Mouse (Mus musculus) left cerebral cortex, adult 2 months (tissue): ENCODE data around the gene Slc26a1. TPM values are rescaled to one million over a fixed set of nuclear protein-coding genes. Genes with fewer than 3 reads are reported as not detected.

Experiments
- DNase-seq, 2 experiments: peaks; one replicate each; pipeline ENCODE4 v3.0.0; 2021 to 2022; ENCODE audit warnings: low spot score in 2 of 2, mixed read lengths in 1 of 2; ENCODE audit errors: extremely low spot score in 1 of 2
- H3K27ac ChIP-seq: fragments of 200-600 bp; 2 replicates; pipeline ENCODE4 v1.8.1; 2022
- H3K4me3 ChIP-seq: fragments of 200-600 bp; 2 replicates; pipeline ENCODE4 v1.8.1; 2022
- CTCF ChIP-seq: fragments of 200-600 bp; IDR thresholded peaks from 2 replicates; pipeline ENCODE4 v1.8.1; 2022; ENCODE audit warnings: antibody characterized with exemption, mild to moderate bottlenecking, moderate library complexity
- intact Hi-C: fragments of 180-260 bp; cut with DNase I; formaldehyde crosslinking; loops from one replicate; pipeline ENCODE4 v1.15.1; 2025
- long read RNA-seq, 2 experiments: library from polyadenylated mRNA; stranded (forward); transcript quantifications; one replicate each; pipeline ENCODE4 v2.0.0; 2021; ENCODE audit warnings: borderline mapping rate in 2 of 2
- total RNA-seq, 2 experiments: library from RNA; stranded (reverse); gene quantifications; 2 replicates each; pipeline ENCODE4 v1.2.3; 2021

The Slc26a1 gene
- total RNA-seq = 1 to 10 TPM in 1 of 2 experiments, under 1 TPM in 1; 0.89 to 1.4 TPM
- long read RNA-seq, experiment 1, partial matches to known transcripts = 0 of 3 reads
- long read RNA-seq, experiment 1, other reads (novel, unspliced or antisense) = 2 of 3 reads
- long read RNA-seq, experiment 2, partial matches to known transcripts = 0 of 2 reads
- long read RNA-seq, experiment 2, other reads (novel, unspliced or antisense) = 2 of 2 reads

DNA sequence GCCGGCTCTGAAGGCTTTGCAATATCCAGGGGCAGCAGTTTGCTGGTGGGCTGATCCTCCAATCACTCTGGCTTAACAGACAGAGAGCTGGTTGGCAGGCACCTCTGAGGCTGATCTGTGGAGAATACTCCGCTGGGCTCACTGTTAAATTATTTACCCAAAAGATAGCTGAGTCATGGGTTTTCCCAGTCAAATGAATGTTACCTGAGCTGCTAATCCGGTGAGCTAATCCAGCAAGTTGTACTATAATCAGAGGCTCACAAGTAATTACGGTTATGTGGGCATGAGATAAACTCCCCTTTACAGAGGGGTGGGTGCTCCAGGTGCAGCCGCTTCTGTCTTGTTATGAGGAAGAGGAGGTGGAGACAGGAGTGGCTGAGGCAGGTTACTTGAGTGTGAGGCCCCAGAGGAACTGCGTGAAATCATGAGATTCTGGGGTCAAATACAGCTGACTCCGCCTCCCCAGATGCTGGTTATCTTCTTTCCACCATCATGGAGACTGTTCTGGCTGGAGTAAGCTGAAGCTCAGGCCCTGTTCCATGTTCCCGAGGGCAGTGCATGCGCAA lies at the start of gene Slc26a1:
Slc26a1 (minus strand) TSS at position 319 of the 566 bp plus-strand sequence.
- TF ChIP-seq CTCF = no peak
- H3K27ac ChIP-seq = no peak within 1 kb of the TSS
- intact Hi-C loops = no loop called here
- no peak within 1 kb of the TSS for H3K4me3 ChIP-seq
- DNase-seq = no peak

DNA sequence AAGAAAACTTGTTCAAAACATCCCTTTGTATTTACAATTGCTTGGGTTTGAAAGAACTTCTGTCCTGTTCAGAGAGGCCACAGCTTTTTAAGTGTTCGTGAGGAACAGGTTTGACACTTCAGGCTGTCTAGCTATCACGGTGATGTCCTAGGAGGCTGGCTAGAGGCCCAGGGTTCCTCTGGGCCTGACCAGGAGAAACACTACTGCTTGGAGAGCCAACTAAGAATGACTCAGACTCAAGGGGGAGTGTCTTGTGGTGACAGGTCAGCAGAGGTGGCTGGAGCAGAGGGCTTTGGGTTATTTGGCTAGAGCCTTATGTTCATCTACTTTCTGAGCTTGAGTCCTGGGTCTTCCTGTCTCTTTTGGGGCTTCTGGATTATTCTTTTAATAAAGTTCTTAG lies 48.6 kb upstream of the Slc26a1 start:
- intact Hi-C loops = no loop called here
- TF ChIP-seq CTCF = no peak

DNA sequence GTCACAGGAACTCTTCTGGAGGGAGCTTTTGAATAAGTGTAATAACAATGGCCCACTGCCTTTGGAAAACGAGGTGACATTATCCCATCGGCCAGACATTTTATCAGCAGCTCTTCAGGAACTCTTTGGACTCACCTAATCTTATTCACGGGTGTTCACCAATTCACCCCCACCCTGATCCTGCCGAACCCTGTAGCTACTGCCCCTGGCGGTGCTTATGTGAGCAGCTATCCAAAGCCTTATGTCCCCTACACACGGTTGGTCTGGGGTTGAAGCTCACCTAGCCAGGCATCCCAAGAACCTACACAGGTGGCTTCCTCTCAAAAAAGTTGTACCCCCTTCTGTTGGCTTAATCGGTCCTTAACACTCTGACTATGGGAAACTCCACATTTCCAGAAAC lies 44.4 kb upstream of the Slc26a1 start:
- TF ChIP-seq CTCF = no peak
- H3K27ac ChIP-seq = no peak overlapping the region
- no peak overlapping the region for H3K4me3 ChIP-seq
- intact Hi-C loops = no loop called here
- DNase-seq = no peak

More for the DNA sequence above, 48.6 kb upstream of the Slc26a1 start:
- Histone ChIP-seq H3K4me3 (no peak overlapping the region), H3K27ac (no peak overlapping the region)
- DNase-seq = no peak

DNA sequence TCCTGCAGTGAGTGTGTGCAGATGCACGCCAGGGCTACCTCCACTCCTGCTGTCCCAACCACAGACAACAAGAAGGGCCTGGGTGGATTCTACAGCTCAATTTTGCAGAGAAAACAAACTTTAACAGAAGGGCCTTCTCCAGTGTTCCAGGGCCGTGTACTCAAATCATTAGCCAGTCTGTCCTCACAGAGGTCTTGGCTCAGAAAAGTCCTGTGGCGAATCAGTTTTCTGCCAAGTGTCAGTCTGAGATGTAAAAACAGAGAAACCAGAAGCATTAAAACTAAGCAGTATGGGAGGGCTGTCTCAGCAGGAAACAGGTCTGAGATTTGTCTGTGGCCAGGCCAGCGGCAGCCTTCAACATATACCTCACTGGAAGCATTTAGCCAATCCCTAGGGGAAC lies 42.7 kb upstream of the Slc26a1 start:
- Histone ChIP-seq H3K27ac (no peak overlapping the region), H3K4me3 (no peak overlapping the region)
- intact Hi-C loops = no loop called here
- DNase-seq = no peak
- no peak for TF ChIP-seq CTCF

DNA sequence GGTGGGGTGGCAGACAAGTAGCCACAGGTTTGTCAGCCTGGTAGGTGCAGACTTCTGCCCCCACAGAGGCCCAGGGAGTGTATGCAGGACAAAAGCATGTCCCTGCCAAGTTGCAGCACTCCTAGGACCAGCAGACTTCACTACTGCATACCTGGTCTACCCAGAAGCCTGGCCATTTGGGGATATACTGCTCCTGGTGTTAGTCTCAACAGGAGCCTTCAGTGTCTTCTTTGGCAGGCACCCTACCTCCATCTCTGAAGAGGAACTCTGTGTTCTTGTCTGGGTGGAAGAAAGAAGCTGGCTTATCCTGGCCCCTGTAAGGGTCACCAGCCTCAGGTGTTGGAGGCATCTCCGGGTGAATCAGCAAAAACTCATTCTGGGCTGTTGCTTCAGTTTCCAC lies 40.6 kb upstream of the Slc26a1 start:
- intact Hi-C loops = no loop called here
- Histone ChIP-seq H3K4me3 (no peak overlapping the region), H3K27ac (no peak overlapping the region)
- DNase-seq = no peak
- TF ChIP-seq CTCF = no peak

DNA sequence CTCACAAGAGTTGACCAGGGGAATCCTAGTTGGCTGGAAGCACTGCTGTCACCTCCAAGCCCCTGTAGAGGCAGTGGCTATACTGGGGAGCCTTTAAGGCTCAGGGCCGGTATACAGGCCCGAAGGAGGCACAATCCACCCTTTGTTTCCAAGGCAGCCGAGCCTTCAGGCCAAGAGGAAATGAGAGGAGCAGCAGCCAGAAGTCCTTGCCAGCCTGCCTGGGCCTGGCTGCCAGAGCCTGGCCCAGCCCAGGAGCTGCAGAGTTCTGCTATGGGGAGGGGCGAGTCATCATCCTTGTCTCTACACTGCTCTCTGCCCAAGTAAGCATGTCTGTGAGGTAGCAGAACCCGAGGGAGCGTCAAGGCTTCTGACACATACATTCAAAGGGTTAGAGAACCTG lies 38.8 kb upstream of the Slc26a1 start:
- H3K4me3 ChIP-seq = no peak overlapping the region
- intact Hi-C loops = no loop called here
- TF ChIP-seq CTCF = no peak
- DNase-seq = peak in 1 of 2 experiments; percentile 42
- H3K27ac ChIP-seq = peak overlapping the region; percentile 28

DNA sequence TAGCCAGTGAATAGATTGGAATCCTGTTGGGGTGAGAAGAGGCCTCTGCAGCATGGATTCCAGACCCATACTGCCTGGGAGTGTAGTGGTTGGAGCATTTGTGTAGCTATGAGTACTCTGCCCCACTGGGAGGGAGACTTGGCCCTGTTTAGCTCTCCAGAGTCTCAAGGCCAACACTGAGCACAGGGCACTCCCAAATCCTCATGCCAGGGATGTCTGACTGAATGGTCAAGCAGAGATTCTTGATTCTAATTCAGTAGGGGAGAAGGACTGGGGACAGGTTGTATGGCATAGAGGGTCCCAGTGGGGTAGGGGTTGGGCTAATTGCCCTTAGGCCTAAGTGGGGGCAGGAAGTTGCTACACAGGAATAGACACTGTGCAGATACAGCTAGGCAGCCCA lies 38.3 kb upstream of the Slc26a1 start:
- no peak for TF ChIP-seq CTCF
- intact Hi-C loops = loop anchor here (2.0 kb wide), 1 partner anchor 17 kb away; no protein-coding TSS in a partner anchor
- no peak for DNase-seq

DNA sequence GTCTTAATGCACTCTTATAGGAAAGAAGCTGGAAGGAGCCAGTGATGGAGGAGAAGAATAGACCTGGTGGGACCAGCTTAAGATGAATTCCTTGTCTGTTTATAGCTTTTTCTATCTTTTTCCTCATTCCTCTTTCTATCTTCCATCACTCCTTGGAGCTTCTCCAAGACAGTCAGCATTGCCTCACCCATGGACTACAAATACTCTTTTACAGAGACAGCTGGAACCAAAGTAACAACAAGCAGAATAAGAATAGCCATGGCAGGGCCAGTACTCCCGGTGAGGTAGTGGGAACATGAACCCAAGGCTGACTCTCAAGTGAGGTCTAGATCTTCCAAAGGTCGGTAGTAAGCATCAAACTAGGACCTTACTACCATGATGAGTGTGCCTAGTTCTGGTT lies 37.7 kb upstream of the Slc26a1 start:
- Histone ChIP-seq H3K4me3 (no peak overlapping the region), H3K27ac (no peak overlapping the region)
- DNase-seq = no peak
- intact Hi-C loops = loop anchor here (2.0 kb wide), 1 partner anchor 16 kb away; no protein-coding TSS in a partner anchor
- TF ChIP-seq CTCF = no peak

More for the DNA sequence above, 38.3 kb upstream of the Slc26a1 start:
- Histone ChIP-seq H3K4me3 (no peak overlapping the region), H3K27ac (peak overlapping the region; percentile 28)

DNA sequence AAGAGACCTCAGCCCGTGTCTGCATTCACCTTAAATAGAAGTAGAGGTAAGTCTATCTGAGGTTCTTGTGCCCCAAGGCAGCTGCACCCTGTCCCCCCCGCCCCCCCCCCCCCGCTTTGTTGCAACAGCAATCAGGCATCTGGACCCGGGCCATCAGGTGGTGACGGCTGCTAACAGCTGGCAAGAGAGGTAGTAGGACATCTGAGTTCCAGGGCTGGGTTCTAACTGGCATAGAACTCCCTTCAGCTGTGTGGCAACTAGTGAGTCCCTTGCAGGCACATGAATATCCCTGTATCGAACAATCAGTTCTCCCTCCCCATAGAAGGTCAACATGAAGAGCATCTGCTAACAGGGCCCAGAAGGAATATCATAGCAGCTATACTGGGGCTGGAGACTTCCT lies 36.6 kb upstream of the Slc26a1 start:
- intact Hi-C loops = loop anchor here (2.0 kb wide), 1 partner anchor 15 kb away; no protein-coding TSS in a partner anchor
- DNase-seq = no peak
- Histone ChIP-seq H3K27ac (no peak overlapping the region), H3K4me3 (no peak overlapping the region)
- no peak for TF ChIP-seq CTCF

DNA sequence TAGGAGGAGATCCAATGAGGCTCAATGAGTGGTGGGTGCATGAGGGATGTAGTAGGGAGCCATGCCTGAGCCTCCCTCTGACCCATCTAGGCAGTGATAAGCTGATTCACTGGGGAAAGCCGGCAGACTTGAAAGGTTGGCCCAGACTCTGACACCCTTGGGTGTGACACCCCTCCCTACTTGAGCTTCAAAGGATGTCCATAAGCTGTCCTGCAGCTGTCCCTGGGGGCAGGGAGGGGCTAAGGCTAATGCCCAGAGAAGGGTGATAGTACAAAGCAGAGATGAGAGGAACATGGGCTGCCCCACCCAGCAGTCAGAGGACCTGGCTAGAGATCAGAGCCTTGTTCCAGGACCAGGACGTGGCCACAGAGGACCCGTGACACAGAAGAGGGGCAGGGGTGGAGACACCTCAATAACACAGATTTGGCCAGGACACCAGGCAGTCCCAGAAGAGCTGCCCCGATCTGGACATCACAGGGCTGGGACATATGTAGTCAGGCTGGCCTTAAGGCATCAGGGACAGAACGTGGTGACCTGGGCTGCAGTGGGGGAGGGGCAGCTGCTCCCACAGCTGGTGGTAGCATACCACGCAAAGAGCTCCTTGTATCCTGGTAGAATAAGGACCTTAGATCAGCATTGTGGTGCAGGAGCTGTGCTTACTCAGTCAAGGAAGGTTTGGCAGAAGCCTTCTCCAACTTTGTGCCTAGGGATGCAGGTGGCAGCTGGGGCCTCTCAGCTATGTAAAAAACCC lies 33.8 kb upstream of the Slc26a1 start:
- no peak for TF ChIP-seq CTCF
- Histone ChIP-seq H3K27ac (no peak overlapping the region), H3K4me3 (no peak overlapping the region)
- intact Hi-C loops = no loop called here
- no peak for DNase-seq

DNA sequence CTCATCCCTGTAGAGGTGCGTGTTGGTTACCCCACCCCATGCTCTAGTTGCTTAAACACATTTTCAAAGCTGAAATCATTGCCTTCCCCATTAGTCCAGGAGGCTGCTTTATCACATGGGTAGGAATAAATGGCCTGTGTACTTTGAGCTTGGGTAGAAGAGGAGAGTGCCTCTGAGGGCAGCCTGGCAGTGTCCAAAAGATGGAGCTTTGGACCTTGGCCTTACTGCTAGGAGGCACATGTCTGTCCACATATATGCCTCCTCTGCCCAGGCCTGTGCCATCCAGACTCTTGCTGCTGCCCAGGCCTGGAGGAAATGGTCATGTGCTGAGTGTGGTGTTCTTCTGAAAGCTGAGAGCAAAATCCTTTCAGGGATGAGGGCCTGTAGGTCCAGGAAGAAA lies 33.0 kb upstream of the Slc26a1 start:
- DNase-seq = no peak
- H3K27ac ChIP-seq = no peak overlapping the region
- intact Hi-C loops = no loop called here
- no peak for TF ChIP-seq CTCF
- no peak overlapping the region for H3K4me3 ChIP-seq

DNA sequence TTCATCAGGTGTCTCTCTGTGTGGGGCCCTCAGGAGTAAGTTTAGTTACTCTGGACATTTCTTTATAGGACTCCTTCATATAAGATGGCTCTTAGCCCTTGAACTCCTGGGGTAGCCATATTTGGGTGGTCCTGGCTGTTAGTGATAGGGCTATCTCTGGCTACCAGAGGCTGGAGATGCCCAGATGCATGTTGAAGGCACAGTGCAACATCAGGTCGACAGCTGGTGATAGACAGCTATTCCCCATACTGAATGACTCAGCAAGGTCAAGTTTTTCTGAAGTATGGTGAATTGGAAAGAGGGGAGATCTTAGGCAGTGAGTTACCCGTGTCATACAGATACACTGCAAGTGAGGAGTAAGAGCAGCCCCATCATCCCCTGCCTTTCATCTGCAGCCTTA lies 32.4 kb upstream of the Slc26a1 start:
- DNase-seq = no peak
- no peak overlapping the region for H3K27ac ChIP-seq
- intact Hi-C loops = no loop called here
- no peak overlapping the region for H3K4me3 ChIP-seq
- no peak for TF ChIP-seq CTCF
